Mouse (Mus musculus): ENCODE measurements around the gene Slc25a39. TPM values are rescaled to one million over a fixed set of nuclear protein-coding genes. Genes with fewer than 3 reads are reported as not detected.
"Not testable (repeated sequence)": the region's sequence is repeated elsewhere in the genome, so short reads cannot be mapped to it uniquely, and the experiment has no call there.

The Slc25a39 gene
- total and polyA plus RNA-seq, 3 experiments, result 55.9 to 231 (median 205) TPM

- no peak overlapping the region for H3K4me3 ChIP-seq (ENCODE audit: low read depth, low read length)
- no peaks in the 10 kb centered on the region for H3K36me3 ChIP-seq (replicated peaks)
- H3K9me3 ChIP-seq (replicated peaks), result 0 out of 2 replicates have a peak, but pooled peaks cover 3% of the 10 kb centered on the region
- DNase-seq (ENCODE audit: low spot score) (no peak), ATAC-seq (ENCODE audit: extremely low read depth, insufficient number of reproducible peaks, low FRiP score, poor library complexity, severe bottlenecking) (no peak)
- TF ChIP-seq GATA2 (IDR thresholded peaks at IDR 0.05; ENCODE audit: borderline replicate concordance, low read depth, low read length) (no peak), CTCF (IDR thresholded peaks at IDR 0.05; ENCODE audit: low read depth, low read length) (no peak), POLR2AphosphoS5 (IDR thresholded peaks at IDR 0.05; ENCODE audit: insufficient replicate concordance, low read depth, low read length) (no peak), TAL1 (conservative IDR thresholded peaks at IDR 0.05; ENCODE audit: low read depth, low read length) (no peak), GATA1 (IDR thresholded peaks at IDR 0.05; ENCODE audit: borderline replicate concordance, low read length) (no peak)
- peaks cover 4% of the 10 kb centered on the region; the same call in 1 of the 2 replicates for H3K4me1 ChIP-seq (ENCODE audit: insufficient read depth, low read depth, low read length)
- H3K27me3 ChIP-seq (ENCODE audit: insufficient read depth, low read length), result peaks cover 71% of the 10 kb centered on the region
Measured at GRCm38 (mm10) chr11:102417160-102417559, 9.4 kb upstream of the Slc25a39 start.

DNA sequence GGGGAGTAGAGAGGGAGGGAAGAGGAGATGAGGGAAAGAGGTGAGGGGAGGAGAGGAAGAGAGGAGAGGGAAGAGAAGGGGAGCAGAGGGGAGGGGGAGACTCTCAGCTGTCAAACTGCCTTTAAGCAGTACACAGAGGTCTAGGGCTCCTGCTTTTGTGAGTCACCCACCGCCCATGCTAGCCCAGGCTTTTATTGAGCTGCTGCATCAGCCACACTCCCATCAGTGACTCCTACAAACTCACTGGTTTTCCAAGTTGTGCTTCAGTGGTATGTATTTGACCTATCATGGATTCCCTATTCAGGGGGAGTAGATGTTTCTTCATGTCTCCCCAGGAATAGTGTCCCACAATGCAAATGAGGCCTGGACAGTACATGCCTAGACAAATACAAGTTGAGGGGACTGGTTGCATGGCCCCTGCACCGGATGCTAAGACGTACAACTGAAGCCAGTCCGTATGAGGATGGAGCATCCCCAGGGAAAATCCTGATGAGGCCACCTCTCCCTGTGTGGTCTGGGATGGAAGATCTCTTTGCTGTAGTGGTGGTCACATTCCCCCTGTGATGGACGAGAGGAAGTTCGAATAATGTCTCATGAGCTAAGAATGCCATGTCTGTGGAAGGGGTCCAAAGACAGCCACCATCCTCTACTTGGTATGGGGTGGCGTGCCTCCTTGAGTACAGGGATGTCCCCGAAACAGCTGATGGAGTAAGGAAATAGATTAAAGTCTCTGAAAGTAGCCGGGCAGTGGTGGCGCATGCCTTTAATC is 7.5 kb upstream of the Slc25a39 start:
- DNase-seq (ENCODE audit: low spot score) (no peak), ATAC-seq (ENCODE audit: extremely low read depth, insufficient number of reproducible peaks, low FRiP score, poor library complexity, severe bottlenecking) (no peak)
- H3K9me3 ChIP-seq (replicated peaks), result 0 out of 2 replicates have a peak, but pooled peaks cover 3% of the 10 kb centered on the region
- H3K27me3 ChIP-seq (ENCODE audit: insufficient read depth, low read length), result peaks cover 54% of the 10 kb centered on the region
- TF ChIP-seq POLR2AphosphoS5 (IDR thresholded peaks at IDR 0.05; ENCODE audit: insufficient replicate concordance, low read depth, low read length), result no peak
- no peak for TF ChIP-seq CTCF (IDR thresholded peaks at IDR 0.05; ENCODE audit: low read depth, low read length)
- no peak for TF ChIP-seq GATA2 (IDR thresholded peaks at IDR 0.05; ENCODE audit: borderline replicate concordance, low read depth, low read length)
- TF ChIP-seq GATA1 (IDR thresholded peaks at IDR 0.05; ENCODE audit: borderline replicate concordance, low read length), result no peak
- no peak for TF ChIP-seq TAL1 (conservative IDR thresholded peaks at IDR 0.05; ENCODE audit: low read depth, low read length)
- no peaks in the 10 kb centered on the region for H3K36me3 ChIP-seq (replicated peaks)
- peaks cover 13% of the 10 kb centered on the region for H3K4me1 ChIP-seq (ENCODE audit: insufficient read depth, low read depth, low read length)
- no peak overlapping the region for H3K4me3 ChIP-seq (ENCODE audit: low read depth, low read length)

- no peak overlapping the region for H3K4me3 ChIP-seq (ENCODE audit: low read depth, low read length)
- no peak for ATAC-seq (ENCODE audit: extremely low read depth, insufficient number of reproducible peaks, low FRiP score, poor library complexity, severe bottlenecking)
- TF ChIP-seq GATA1 (IDR thresholded peaks at IDR 0.05; ENCODE audit: borderline replicate concordance, low read length) (no peak), TAL1 (conservative IDR thresholded peaks at IDR 0.05; ENCODE audit: low read depth, low read length) (no peak), POLR2AphosphoS5 (IDR thresholded peaks at IDR 0.05; ENCODE audit: insufficient replicate concordance, low read depth, low read length) (no peak), GATA2 (IDR thresholded peaks at IDR 0.05; ENCODE audit: borderline replicate concordance, low read depth, low read length) (no peak), CTCF (IDR thresholded peaks at IDR 0.05; ENCODE audit: low read depth, low read length) (no peak)
- H3K4me1 ChIP-seq (ENCODE audit: insufficient read depth, low read depth, low read length), result peaks cover 29% of the 10 kb centered on the region
- H3K36me3 ChIP-seq (replicated peaks), result no peaks in the 10 kb centered on the region
- H3K27me3 ChIP-seq (ENCODE audit: insufficient read depth, low read length), result peaks cover 37% of the 10 kb centered on the region
- no peaks in the 10 kb centered on the region for H3K9me3 ChIP-seq (replicated peaks)
- no peak for DNase-seq (ENCODE audit: low spot score)
Measured at GRCm38 (mm10) chr11:102413059-102413458, 5.3 kb upstream of the Slc25a39 start.

DNA sequence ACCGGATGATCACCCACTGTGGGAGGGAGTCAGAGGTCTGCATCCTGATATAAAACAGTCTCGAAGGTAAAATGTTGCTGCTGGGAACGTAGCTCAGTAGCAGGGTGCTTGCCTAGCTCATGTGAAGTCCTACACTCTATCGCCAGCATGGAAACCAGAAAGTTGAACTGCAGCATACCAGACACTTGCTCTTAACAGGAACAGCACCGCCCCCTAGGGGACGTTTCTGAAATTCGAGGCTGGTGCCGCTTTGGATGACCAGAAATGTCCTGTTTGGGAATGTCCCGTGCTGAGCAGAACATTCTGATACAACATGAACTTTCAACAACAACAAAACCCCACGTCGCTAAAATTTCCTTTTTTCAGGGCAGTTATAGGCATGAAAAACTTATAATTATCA is 4.0 kb upstream of the Slc25a39 start:
- H3K4me1 ChIP-seq (ENCODE audit: insufficient read depth, low read depth, low read length), result peaks cover 37% of the 10 kb centered on the region
- ATAC-seq (ENCODE audit: extremely low read depth, insufficient number of reproducible peaks, low FRiP score, poor library complexity, severe bottlenecking), result no peak
- no peaks in the 10 kb centered on the region for H3K9me3 ChIP-seq (replicated peaks)
- no peak for TF ChIP-seq TAL1 (conservative IDR thresholded peaks at IDR 0.05; ENCODE audit: low read depth, low read length)
- TF ChIP-seq GATA2 (IDR thresholded peaks at IDR 0.05; ENCODE audit: borderline replicate concordance, low read depth, low read length), result no peak
- no peak for TF ChIP-seq POLR2AphosphoS5 (IDR thresholded peaks at IDR 0.05; ENCODE audit: insufficient replicate concordance, low read depth, low read length)
- peak; percentile 90 for TF ChIP-seq CTCF (IDR thresholded peaks at IDR 0.05; ENCODE audit: low read depth, low read length)
- no peaks in the 10 kb centered on the region for H3K36me3 ChIP-seq (replicated peaks)
- no peak overlapping the region for H3K4me3 ChIP-seq (ENCODE audit: low read depth, low read length)
- peak; percentile 47 for DNase-seq (ENCODE audit: low spot score)
- peaks cover 30% of the 10 kb centered on the region for H3K27me3 ChIP-seq (ENCODE audit: insufficient read depth, low read length)

DNA sequence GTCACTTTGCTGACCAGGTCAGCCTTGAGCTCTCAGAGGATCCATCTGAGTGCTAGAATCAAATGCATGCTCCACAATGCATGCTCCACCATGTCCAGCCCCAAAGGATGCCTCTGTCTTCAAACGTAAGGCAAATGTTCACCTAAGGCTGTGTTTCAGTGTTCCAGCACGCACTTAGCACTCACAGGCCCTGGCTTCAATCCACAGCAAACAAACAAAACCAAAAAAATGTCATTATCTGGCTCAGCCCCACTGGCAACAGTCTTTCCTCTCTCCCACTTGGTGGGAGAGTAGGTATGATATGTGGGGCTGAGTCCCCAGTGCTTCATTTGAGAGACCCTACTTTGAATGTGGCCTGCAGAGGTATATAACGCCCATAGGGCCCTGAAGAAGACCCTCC is 3.3 kb upstream of the Slc25a39 start:
- Histone ChIP-seq H3K4me1 (ENCODE audit: insufficient read depth, low read depth, low read length) (peaks cover 44% of the 10 kb centered on the region), H3K36me3 (replicated peaks) (peaks cover 3% of the 10 kb centered on the region), H3K9me3 (replicated peaks) (no peaks in the 10 kb centered on the region), H3K4me3 (ENCODE audit: low read depth, low read length) (no peak overlapping the region), H3K27me3 (ENCODE audit: insufficient read depth, low read length) (peaks cover 29% of the 10 kb centered on the region)
- TF ChIP-seq CTCF (IDR thresholded peaks at IDR 0.05; ENCODE audit: low read depth, low read length), result no peak
- no peak for TF ChIP-seq TAL1 (conservative IDR thresholded peaks at IDR 0.05; ENCODE audit: low read depth, low read length)
- TF ChIP-seq GATA1 (IDR thresholded peaks at IDR 0.05; ENCODE audit: borderline replicate concordance, low read length), result no peak
- no peak for TF ChIP-seq GATA2 (IDR thresholded peaks at IDR 0.05; ENCODE audit: borderline replicate concordance, low read depth, low read length)
- TF ChIP-seq POLR2AphosphoS5 (IDR thresholded peaks at IDR 0.05; ENCODE audit: insufficient replicate concordance, low read depth, low read length), result no peak
- ATAC-seq (ENCODE audit: extremely low read depth, insufficient number of reproducible peaks, low FRiP score, poor library complexity, severe bottlenecking) (no peak), DNase-seq (ENCODE audit: low spot score) (no peak)

GRCm38 (mm10) chr11:102410345-102410744 is 2.6 kb upstream of the Slc25a39 start:
- H3K4me3 ChIP-seq (ENCODE audit: low read depth, low read length); ATAC-seq (ENCODE audit: extremely low read depth, insufficient number of reproducible peaks, low FRiP score, poor library complexity, severe bottlenecking); DNase-seq (ENCODE audit: low spot score); H3K36me3 ChIP-seq (replicated peaks); H3K9me3 ChIP-seq (replicated peaks): not testable (repeated sequence)
- peaks cover 22% of the 10 kb centered on the region for H3K27me3 ChIP-seq (ENCODE audit: insufficient read depth, low read length)
- peaks cover 51% of the 10 kb centered on the region for H3K4me1 ChIP-seq (ENCODE audit: insufficient read depth, low read depth, low read length)
